Mouse (Mus musculus): ENCODE measurements at regions not wholly inside any gene's neighbourhood (a gene's known extent, or its start where the extent isn't known, plus 50 kb on each side); places are given as distances from the start of the nearest gene placed in this dataset.
A peak's percentile ranks its signal among the peaks of the same experiment; 100 is the strongest.

DNA sequence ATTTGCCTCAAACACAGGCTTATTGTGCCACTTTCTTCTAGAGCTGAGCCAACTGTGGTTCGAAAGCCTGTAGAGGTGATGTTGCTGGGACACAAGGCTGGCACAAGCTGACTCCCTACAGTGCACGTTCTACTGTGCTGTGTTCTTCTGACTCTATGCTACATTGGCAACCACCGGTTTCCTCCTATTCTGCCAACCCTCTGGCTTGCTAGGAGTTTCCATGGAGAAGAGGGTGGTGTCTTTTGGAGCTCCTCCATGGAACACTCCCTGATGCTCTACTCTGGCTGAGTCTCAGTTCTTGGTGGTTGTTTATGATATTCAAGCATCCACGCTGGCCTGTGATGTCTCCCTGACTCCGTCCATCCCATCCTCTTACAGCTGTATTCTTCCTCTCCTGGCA lies 124.9 kb upstream of the Nmur2 start:
- no peak overlapping the region for H3K4me2 ChIP-seq (ENCODE audit: insufficient read depth, low read depth, poor library complexity, severe bottlenecking)
- H3K9ac ChIP-seq (ENCODE audit: insufficient read depth, low read depth): no peak overlapping the region
- H3K27ac ChIP-seq (ENCODE audit: insufficient read depth, low read depth): no peak overlapping the region
- H3K36me3 ChIP-seq (replicated peaks in 1 of 2; ENCODE audit: control insufficient read depth in 1 of 2, insufficient read depth in 1 of 2, low read length in 1 of 2): no peaks in the 10 kb centered on the region
- dilution Hi-C loops (cut with MboI; ENCODE audit: extremely low pct_ligation_motif_present, extremely low pct_unique_long_range_greater_than_20kb, low sequenced_read_pairs) (no loop called here), in situ Hi-C loops (cut with MboI; ENCODE audit: low pct_ligation_motif_present, low pct_unique_long_range_greater_than_20kb, low sequenced_read_pairs) (no loop called here)
- TF ChIP-seq EP300 (IDR thresholded peaks at IDR 0.05; ENCODE audit: low read length): no peak
- no peak for TF ChIP-seq BHLHE40 (IDR thresholded peaks at IDR 0.05; ENCODE audit: low read depth, low read length)
- no peak for TF ChIP-seq NELFE (IDR thresholded peaks at IDR 0.05; ENCODE audit: low read depth, low read length)
- TF ChIP-seq ZC3H11A (IDR thresholded peaks at IDR 0.05; ENCODE audit: low read depth, low read length): no peak
- no peak for TF ChIP-seq UBTF (IDR thresholded peaks at IDR 0.05; ENCODE audit: low read depth, low read length)
- no peak for TF ChIP-seq ZNF384 (IDR thresholded peaks at IDR 0.05; ENCODE audit: low read depth, low read length)
- no peak for TF ChIP-seq MYC (IDR thresholded peaks at IDR 0.05; ENCODE audit: low read depth, low read length)
- TF ChIP-seq MXI1 (IDR thresholded peaks at IDR 0.05; ENCODE audit: low read depth, low read length): no peak
- no peak for TF ChIP-seq USF2 (conservative IDR thresholded peaks at IDR 0.05; ENCODE audit: low read depth, low read length)
- no peak for TF ChIP-seq ETS1 (conservative IDR thresholded peaks at IDR 0.05; ENCODE audit: low read depth, low read length)
- no peak for TF ChIP-seq KAT2A (IDR thresholded peaks at IDR 0.05; ENCODE audit: insufficient replicate concordance, low read length)
- H3K4me1 ChIP-seq (ENCODE audit: control insufficient read depth in 1 of 2, insufficient read depth in 2 of 2): no peaks in the 10 kb centered on the region; a peak in 1 of 4 replicates
- no peaks in the 10 kb centered on the region for H3K9me3 ChIP-seq (replicated peaks; ENCODE audit: low read length)
- H3K27me3 ChIP-seq (replicated peaks): peaks cover 46% of the 10 kb centered on the region
- DNase-seq (ENCODE audit: extremely low read depth): no peak
- H3K79me2 ChIP-seq (replicated peaks; ENCODE audit: control insufficient read depth, extremely low read depth, insufficient read depth, poor library complexity, severe bottlenecking): no peaks in the 10 kb centered on the region
- H3K4me3 ChIP-seq (replicated peaks in 1 of 3; ENCODE audit: low read depth in 2 of 3, low read length in 2 of 3, poor library complexity in 1 of 3): no peak overlapping the region

DNA sequence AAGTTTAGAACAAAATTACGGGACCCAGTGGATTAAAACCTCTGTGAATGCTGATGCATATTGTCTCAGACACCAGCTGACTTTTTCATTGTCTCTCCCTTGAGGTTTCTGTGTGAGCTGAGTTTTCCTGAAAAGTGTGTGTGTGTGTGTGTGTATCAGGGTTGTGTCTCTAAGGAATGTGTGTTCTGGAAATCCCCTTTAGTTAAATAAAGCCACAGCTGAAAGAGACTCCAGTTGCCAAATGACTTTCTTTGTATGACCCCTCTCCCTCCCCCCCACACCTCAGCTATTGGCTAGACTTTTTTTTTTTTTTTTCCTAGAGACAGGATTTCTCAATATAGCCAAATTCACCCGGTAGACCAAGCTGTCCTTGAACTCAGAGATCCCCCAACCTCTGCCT lies 119.5 kb upstream of the Nmur2 start:
- H3K27ac ChIP-seq (ENCODE audit: insufficient read depth, low read depth): no peak overlapping the region
- dilution Hi-C loops (cut with MboI; ENCODE audit: extremely low pct_ligation_motif_present, extremely low pct_unique_long_range_greater_than_20kb, low sequenced_read_pairs): no loop called here
- in situ Hi-C loops (cut with MboI; ENCODE audit: low pct_ligation_motif_present, low pct_unique_long_range_greater_than_20kb, low sequenced_read_pairs): no loop called here

DNA sequence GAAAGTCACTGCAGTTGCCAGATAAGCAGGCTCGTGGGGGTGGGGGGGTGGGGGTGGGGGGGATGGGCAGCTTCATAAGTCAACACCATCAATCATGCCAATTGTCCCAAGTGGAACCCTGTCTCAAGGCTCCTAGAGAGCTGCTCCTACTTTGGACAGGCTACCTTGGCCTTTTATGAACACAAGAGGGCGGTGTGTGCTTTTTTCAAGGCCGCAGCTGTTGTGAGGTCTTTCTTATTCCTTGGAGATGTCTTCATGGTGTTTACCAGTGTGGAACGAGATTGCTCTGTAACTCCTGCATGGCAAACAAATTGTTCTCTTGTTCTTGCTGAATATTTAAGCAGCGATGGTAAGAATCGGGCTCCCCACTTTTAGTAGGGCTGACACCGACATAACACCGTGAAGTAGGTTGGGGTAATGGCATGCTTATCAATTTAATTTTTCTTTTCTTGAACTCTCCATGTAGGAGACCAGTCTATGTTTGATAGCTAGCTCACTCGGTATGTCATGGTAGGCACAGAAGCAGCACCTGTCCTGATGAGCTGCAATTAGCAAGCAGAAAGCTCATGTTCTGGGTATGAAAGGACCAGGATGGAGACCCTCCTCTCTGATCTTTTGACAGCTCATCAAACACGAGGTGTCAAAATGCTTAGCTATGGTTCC lies 118.7 kb upstream of the Nmur2 start:
- no peaks in the 10 kb centered on the region for H3K9me3 ChIP-seq (replicated peaks; ENCODE audit: low read length)
- peaks cover 0 to 10% of the 10 kb centered on the region in 2 experiments; a peak in 2 of 4 replicates for H3K4me1 ChIP-seq (ENCODE audit: control insufficient read depth in 1 of 2, insufficient read depth in 2 of 2)
- dilution Hi-C loops (cut with MboI; ENCODE audit: extremely low pct_ligation_motif_present, extremely low pct_unique_long_range_greater_than_20kb, low sequenced_read_pairs) (no loop called here), in situ Hi-C loops (cut with MboI; ENCODE audit: low pct_ligation_motif_present, low pct_unique_long_range_greater_than_20kb, low sequenced_read_pairs) (no loop called here)
- H3K4me2 ChIP-seq (ENCODE audit: insufficient read depth, low read depth, poor library complexity, severe bottlenecking): no peak overlapping the region
- peak; percentile 69 for DNase-seq (ENCODE audit: extremely low read depth)
- H3K4me3 ChIP-seq (replicated peaks in 1 of 3; ENCODE audit: low read depth in 2 of 3, low read length in 2 of 3, poor library complexity in 1 of 3): no peak overlapping the region
- no peak overlapping the region for H3K9ac ChIP-seq (ENCODE audit: insufficient read depth, low read depth)
- peaks cover 4% of the 10 kb centered on the region for H3K27me3 ChIP-seq (replicated peaks)
- H3K36me3 ChIP-seq (replicated peaks in 1 of 2; ENCODE audit: control insufficient read depth in 1 of 2, insufficient read depth in 1 of 2, low read length in 1 of 2): no peaks in the 10 kb centered on the region
- no peaks in the 10 kb centered on the region for H3K79me2 ChIP-seq (replicated peaks; ENCODE audit: control insufficient read depth, extremely low read depth, insufficient read depth, poor library complexity, severe bottlenecking)
- no peak overlapping the region for H3K27ac ChIP-seq (ENCODE audit: insufficient read depth, low read depth)
- TF ChIP-seq NELFE (IDR thresholded peaks at IDR 0.05; ENCODE audit: low read depth, low read length) (no peak), JUND (conservative IDR thresholded peaks at IDR 0.05; ENCODE audit: low read depth, low read length) (no peak), USF1 (IDR thresholded peaks at IDR 0.05; ENCODE audit: low read depth, low read length) (no peak), MAFK (IDR thresholded peaks at IDR 0.05; ENCODE audit: insufficient replicate concordance, low read length) (no peak), ZC3H11A (IDR thresholded peaks at IDR 0.05; ENCODE audit: low read depth, low read length) (no peak), ZMIZ1 (IDR thresholded peaks at IDR 0.05; ENCODE audit: low read depth, low read length) (no peak), SIN3A (IDR thresholded peaks at IDR 0.05; ENCODE audit: low read length) (no peak), CTCF (conservative IDR thresholded peaks at IDR 0.05 in 1 of 2, IDR thresholded peaks at IDR 0.05 in 1 of 2; ENCODE audit: low read depth in 2 of 2, low read length in 2 of 2) (peak; percentile 51 to 61; a peak in 3 of 4 replicates), NRF1 (IDR thresholded peaks at IDR 0.05; ENCODE audit: low read depth, low read length) (no peak), POLR2AphosphoS2 (IDR thresholded peaks at IDR 0.05; ENCODE audit: low read depth, low read length) (no peak), TBP (conservative IDR thresholded peaks at IDR 0.05; ENCODE audit: low read depth, low read length) (no peak), MYC (IDR thresholded peaks at IDR 0.05; ENCODE audit: low read depth, low read length) (no peak), ETS1 (conservative IDR thresholded peaks at IDR 0.05; ENCODE audit: low read depth, low read length) (no peak), RAD21 (IDR thresholded peaks at IDR 0.05; ENCODE audit: low read depth, low read length) (peak; percentile 62), CHD1 (IDR thresholded peaks at IDR 0.05; ENCODE audit: low read depth, low read length) (no peak), TCF12 (IDR thresholded peaks at IDR 0.05; ENCODE audit: low read depth, low read length) (no peak), HCFC1 (IDR thresholded peaks at IDR 0.05; ENCODE audit: low read depth, low read length) (no peak), POLR2A (IDR thresholded peaks at IDR 0.05; ENCODE audit: low read depth, low read length) (no peak)

More for the DNA sequence above, 119.5 kb upstream of the Nmur2 start:
- no peaks in the 10 kb centered on the region for H3K9me3 ChIP-seq (replicated peaks; ENCODE audit: low read length)
- no peak overlapping the region for H3K9ac ChIP-seq (ENCODE audit: insufficient read depth, low read depth)
- no peaks in the 10 kb centered on the region for H3K79me2 ChIP-seq (replicated peaks; ENCODE audit: control insufficient read depth, extremely low read depth, insufficient read depth, poor library complexity, severe bottlenecking)
- DNase-seq (ENCODE audit: extremely low read depth): peak; percentile 43
- H3K4me1 ChIP-seq (ENCODE audit: control insufficient read depth in 1 of 2, insufficient read depth in 2 of 2): peaks cover 0 to 10% of the 10 kb centered on the region in 2 experiments; a peak in 2 of 4 replicates
- H3K4me3 ChIP-seq (replicated peaks in 1 of 3; ENCODE audit: low read depth in 2 of 3, low read length in 2 of 3, poor library complexity in 1 of 3): no peak overlapping the region
- TF ChIP-seq ZNF384 (IDR thresholded peaks at IDR 0.05; ENCODE audit: low read depth, low read length) (peak; percentile 22; the same call in 1 of the 2 replicates), MEF2A (IDR thresholded peaks at IDR 0.05; ENCODE audit: borderline replicate concordance, low read depth, low read length) (no peak), CTCF (conservative IDR thresholded peaks at IDR 0.05 in 1 of 2, IDR thresholded peaks at IDR 0.05 in 1 of 2; ENCODE audit: low read depth in 2 of 2, low read length in 2 of 2) (no peak)
- H3K36me3 ChIP-seq (replicated peaks in 1 of 2; ENCODE audit: control insufficient read depth in 1 of 2, insufficient read depth in 1 of 2, low read length in 1 of 2): no peaks in the 10 kb centered on the region
- H3K27me3 ChIP-seq (replicated peaks): peaks cover 9% of the 10 kb centered on the region
- no peak overlapping the region; the same call in 1 of the 2 replicates for H3K4me2 ChIP-seq (ENCODE audit: insufficient read depth, low read depth, poor library complexity, severe bottlenecking)
